In the genomic region with DNA sequence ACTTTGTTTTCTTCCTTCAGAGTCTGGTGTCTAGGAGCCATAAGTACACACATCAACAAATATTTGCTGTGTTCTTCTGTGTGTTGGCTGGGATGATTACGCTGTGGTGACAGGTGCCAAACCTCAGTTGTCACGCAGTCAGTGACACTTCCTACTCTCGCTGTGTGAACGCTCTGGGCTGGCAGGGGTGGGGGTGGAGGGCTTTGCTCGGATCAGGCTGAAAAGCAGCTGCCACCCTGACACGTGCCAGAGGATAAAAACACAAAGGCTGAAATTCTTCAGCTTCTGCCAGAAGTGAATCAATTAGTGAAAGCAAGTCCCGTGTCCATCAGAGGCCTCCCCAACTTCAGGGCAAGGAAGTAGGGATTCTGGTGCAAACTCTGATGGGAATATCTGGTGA, we compare ENCODE assay signal across 12 mouse cellular contexts. TPM values are rescaled to one million over a fixed set of nuclear protein-coding genes. Genes with fewer than 3 reads are reported as not detected.
DNase-seq lines count a peak whose midpoint lies in the region; ATAC-seq and TF ChIP-seq lines count a peak whose summit lies in the region.
"Had no signal": no experiment of that assay in that cellular context is flagged by ENCODE, and none has a peak within 500 bp of the region (broad histone marks: within the 10 kb centered on the region; RNA-seq: fewer than 3 reads in every experiment).

No protein-coding gene starts in this region.

- no peak overlapping the region for H3K4me3 ChIP-seq in forebrain, embryonic 16.5 days (replicated peaks; ENCODE audit: low read length)
- no peak overlapping the region for H3K4me3 ChIP-seq in forebrain, embryonic 13.5 days
- H3K4me3 ChIP-seq in kidney, adult 2 months (ENCODE audit: insufficient read depth, low read depth, low read length): no peak overlapping the region
- H3K4me3 ChIP-seq: embryonic facial prominence, embryonic 12.5 days; liver, embryonic 15.5 days had no signal

- 0 out of 2 replicates have a peak, but pooled peaks cover 3% of the 10 kb centered on the region for H3K4me1 ChIP-seq in forebrain, embryonic 16.5 days (replicated peaks; ENCODE audit: control insufficient read depth, insufficient read depth, low read length)
- H3K4me1 ChIP-seq in forebrain, embryonic 13.5 days: no peaks in the 10 kb centered on the region
- H3K4me1 ChIP-seq in kidney, adult 2 months (ENCODE audit: control insufficient read depth, insufficient read depth, low read length): peaks cover 6% of the 10 kb centered on the region; the same call in 1 of the 2 replicates
- H3K4me1 ChIP-seq: embryonic facial prominence, embryonic 12.5 days had no signal

- no peak overlapping the region for H3K4me2 ChIP-seq in forebrain, embryonic 16.5 days (ENCODE audit: low read length)
- no peak overlapping the region for H3K4me2 ChIP-seq in forebrain, embryonic 13.5 days
- H3K4me2 ChIP-seq: embryonic facial prominence, embryonic 12.5 days; liver, embryonic 15.5 days had no signal

- no peak overlapping the region for H3K27ac ChIP-seq in forebrain, embryonic 16.5 days (ENCODE audit: low read length)
- H3K27ac ChIP-seq in forebrain, embryonic 13.5 days: no peak overlapping the region
- no peak overlapping the region for H3K27ac ChIP-seq in kidney, adult 2 months (ENCODE audit: insufficient read depth, low read depth, low read length)
- H3K27ac ChIP-seq: embryonic facial prominence, embryonic 12.5 days; liver, embryonic 15.5 days had no signal

- 10% methylated on average over 7 of the region's 7 CpGs for WGBS in forebrain, embryonic 16.5 days
- WGBS in forebrain, embryonic 13.5 days: 10% methylated on average over 7 of the region's 7 CpGs
- 55% methylated on average over 7 of the region's 7 CpGs for WGBS in kidney, adult 2 months

- DNase-seq in CD4-positive helper T cell, adult 2 months (ENCODE audit: low read depth, low spot score): peak; percentile 94
- no peak for DNase-seq in right cerebral cortex, postnatal 14 days
- DNase-seq in kidney, adult 2 months: no peak
- no peak for DNase-seq in embryo, embryonic 9.5 days (ENCODE audit: extremely low spot score)
- DNase-seq: adrenal gland, postnatal 25 days; kidney, postnatal 4 days had no signal

- no peaks in the 10 kb centered on the region for H3K27me3 ChIP-seq in forebrain, embryonic 16.5 days (replicated peaks; ENCODE audit: control insufficient read depth, insufficient read depth, low read length)
- peaks cover 6% of the 10 kb centered on the region; the same call in 1 of the 2 replicates for H3K27me3 ChIP-seq in forebrain, embryonic 13.5 days
- H3K27me3 ChIP-seq in kidney, adult 2 months (replicated peaks; ENCODE audit: control insufficient read depth, insufficient read depth, low read length): no peaks in the 10 kb centered on the region
- H3K27me3 ChIP-seq: embryonic facial prominence, embryonic 12.5 days had no signal

- peak; percentile 67; the same call in 1 of the 2 replicates for ATAC-seq in forebrain, embryonic 16.5 days
- no peak for ATAC-seq in forebrain, embryonic 13.5 days
- ATAC-seq in inflammation-experienced regulatory T-cells, adult 6 months: peak; percentile 86
- peak; percentile 64 for ATAC-seq in neutrophil, adult 5-6 weeks (ENCODE audit: extremely low read depth, insufficient number of reproducible peaks, low FRiP score, poor library complexity, severe bottlenecking)

- TF ChIP-seq CTCF in kidney, adult 2 months (conservative IDR thresholded peaks at IDR 0.05; ENCODE audit: insufficient read depth, insufficient read length, low read depth, low read length): no peak

- no peak overlapping the region for H3K9ac ChIP-seq in forebrain, embryonic 16.5 days (replicated peaks; ENCODE audit: low read depth, low read length)
- H3K9ac ChIP-seq in forebrain, embryonic 13.5 days: no peak overlapping the region
- H3K9ac ChIP-seq: embryonic facial prominence, embryonic 12.5 days; liver, embryonic 15.5 days had no signal

- H3K9me3 ChIP-seq in forebrain, embryonic 16.5 days (ENCODE audit: control insufficient read depth, low read length): no peaks in the 10 kb centered on the region
- no peaks in the 10 kb centered on the region for H3K9me3 ChIP-seq in forebrain, embryonic 13.5 days (replicated peaks)
- H3K9me3 ChIP-seq: embryonic facial prominence, embryonic 12.5 days; liver, embryonic 15.5 days had no signal

- H3K36me3 ChIP-seq in forebrain, embryonic 16.5 days (ENCODE audit: control insufficient read depth, insufficient read depth): no peaks in the 10 kb centered on the region
- H3K36me3 ChIP-seq in forebrain, embryonic 13.5 days (ENCODE audit: poor library complexity, severe bottlenecking): no peaks in the 10 kb centered on the region
- no peaks in the 10 kb centered on the region for H3K36me3 ChIP-seq in kidney, adult 2 months (ENCODE audit: control insufficient read depth, insufficient read depth, low read length)
- H3K36me3 ChIP-seq: embryonic facial prominence, embryonic 12.5 days; liver, embryonic 15.5 days had no signal

- no peak for TF ChIP-seq POLR2A in kidney, adult 2 months (IDR thresholded peaks at IDR 0.05; ENCODE audit: low read depth, low read length)

RNA-seq across cellular contexts. Expression of gene Ets1, which starts 20.0 kb away (rescaled TPM):
- polyA plus RNA-seq in forebrain, embryonic 16.5 days (2015; fragmentation: Nextera tagmentation; extraction: Ambion mirVana): 21.3 and 26.2 TPM in 2 replicates
- polyA plus RNA-seq in forebrain, embryonic 13.5 days (2015; fragmentation: Nextera tagmentation; extraction: Ambion mirVana): 16.0 and 16.7 TPM in 2 replicates
- polyA plus RNA-seq in inflammation-experienced regulatory T-cells, adult 6 months (2017; shearing (Covaris generic)): 100 to 1,000 TPM; 831 to 847 (median 840) TPM
- total RNA-seq in neutrophil, adult 5-6 weeks (2017): 699 and 744 TPM in 2 replicates
- 15.8 and 25.2 TPM in 2 replicates for polyA plus RNA-seq in kidney, adult 2 months (2012; rRNA removed)

Comparison
In these comparisons a context has a peak if more than half of its experiments do, and no peak if none do; other contexts are left out.
1. RNA of gene Ets1, which starts 20.0 kb away (polyA plus RNA-seq): 831 to 847 TPM in inflammation-experienced regulatory T-cells, adult 6 months; 15.8 to 25.2 TPM in kidney, adult 2 months, 21.3 to 26.2 TPM in forebrain, embryonic 16.5 days and 16.0 to 16.7 TPM in forebrain, embryonic 13.5 days; every median in the first group is over 10 times any median in the second.